Mouse (Mus musculus) thymus, postnatal 14 days (tissue): ENCODE data around the gene Nrde2.

ENCODE experiments used
- DNase-seq: peaks from one replicate; pipeline ENCODE4 v3.0.0; 2021

The Nrde2 gene

GRCm38 (mm10) chr12:100159261-100159975 is at the start of gene Nrde2:
Gene Nrde2, minus strand, starts transcription at chr12:100159653.
- peak; percentile 93 for DNase-seq

GRCm38 (mm10) chr12:100206926-100207325 is 47.5 kb upstream of the Nrde2 start:
- no peak for DNase-seq

GRCm38 (mm10) chr12:100206521-100206920 is 47.1 kb upstream of the Nrde2 start:
- no peak for DNase-seq

- DNase-seq = no peak
Measured at GRCm38 (mm10) chr12:100205156-100205555, 45.7 kb upstream of the Nrde2 start.

GRCm38 (mm10) chr12:100203759-100204158 is 44.3 kb upstream of the Nrde2 start:
- DNase-seq = no peak

GRCm38 (mm10) chr12:100201838-100202237 is 42.4 kb upstream of the Nrde2 start:
- DNase-seq = peak; percentile 93

GRCm38 (mm10) chr12:100201363-100201711 is 41.9 kb upstream of the Nrde2 start:
- DNase-seq = no peak

- DNase-seq = no peak
Measured at GRCm38 (mm10) chr12:100200645-100201362, 41.4 kb upstream of the Nrde2 start.

- peak; percentile 83 for DNase-seq
Measured at GRCm38 (mm10) chr12:100199891-100200644, 40.6 kb upstream of the Nrde2 start.

- DNase-seq = peak; percentile 96
Measured at GRCm38 (mm10) chr12:100198967-100199660, 39.7 kb upstream of the Nrde2 start, which contains the start of gene Calm1. Gene Calm1, plus strand, starts transcription at chr12:100199435.

GRCm38 (mm10) chr12:100196786-100197185 is 37.3 kb upstream of the Nrde2 start:
- DNase-seq = no peak

GRCm38 (mm10) chr12:100194181-100194580 is 34.7 kb upstream of the Nrde2 start:
- no peak for DNase-seq

- DNase-seq = no peak
Measured at GRCm38 (mm10) chr12:100190802-100191201, 31.3 kb upstream of the Nrde2 start.

- DNase-seq = peak; percentile 51
Measured at GRCm38 (mm10) chr12:100187756-100188430, 28.4 kb upstream of the Nrde2 start.

GRCm38 (mm10) chr12:100187013-100187755 is 27.7 kb upstream of the Nrde2 start:
- DNase-seq = peak; percentile 99

GRCm38 (mm10) chr12:100186376-100186775 is 26.9 kb upstream of the Nrde2 start:
- DNase-seq = no peak

GRCm38 (mm10) chr12:100185897-100186296 is 26.4 kb upstream of the Nrde2 start:
- no peak for DNase-seq

GRCm38 (mm10) chr12:100184976-100185375 is 25.5 kb upstream of the Nrde2 start:
- DNase-seq = peak; percentile 30

- no peak for DNase-seq
Measured at GRCm38 (mm10) chr12:100183970-100184369, 24.5 kb upstream of the Nrde2 start.

GRCm38 (mm10) chr12:100182676-100183075 is 23.2 kb upstream of the Nrde2 start:
- no peak for DNase-seq

GRCm38 (mm10) chr12:100180802-100181201 is 21.3 kb upstream of the Nrde2 start:
- no peak for DNase-seq
